Comparison of ENCODE assay signal across 26 mouse cellular contexts in genomic region chr13:75771404-75771803, GRCm38 (mm10).
A peak's percentile ranks its signal among the peaks of the same experiment; 100 is the strongest.
DNase-seq lines count a peak whose midpoint lies in the region; ATAC-seq and TF ChIP-seq lines count a peak whose summit lies in the region.
"Had no signal": no experiment of that assay in that cellular context is flagged by ENCODE, and none has a peak within 500 bp of the region (broad histone marks: within the 10 kb centered on the region; RNA-seq: fewer than 3 reads in every experiment).

No protein-coding gene starts in this region.

- DNase-seq in CH12.LX (ENCODE audit: extremely low read depth), result no peak
- DNase-seq in MEL-GATA-1-ER (ENCODE audit: extremely low read depth, low read depth), result peak; percentile 53
- peak; percentile 48 for DNase-seq in liver
- no peak for DNase-seq in urinary bladder, postnatal 25 days (ENCODE audit: low spot score)
- no peak for DNase-seq in thymus, postnatal 25 days
- no peak for DNase-seq in thymus, postnatal 0 days (ENCODE audit: low spot score)
- no peak for DNase-seq in embryo, embryonic 9.5 days (ENCODE audit: extremely low spot score)
- DNase-seq: adrenal gland, postnatal 36 days; cerebellum, adult 11 months; cerebellum, postnatal 10 days; embryo, embryonic 11 days; gastrocnemius, postnatal 14 days; heart, postnatal 36 days; kidney, postnatal 25 days; lung, adult 18-20 months; lung, postnatal 10 days; midbrain, embryonic 14.5 days; right cerebral cortex, postnatal 4 days; thymus, adult 18-20 months had no signal

- no peak for TF ChIP-seq EP300 in CH12.LX (IDR thresholded peaks at IDR 0.05; ENCODE audit: low read length)

- TF ChIP-seq POLR2A in CH12.LX (IDR thresholded peaks at IDR 0.05; ENCODE audit: low read depth, low read length), result no peak

- no peak overlapping the region for H3K9ac ChIP-seq in CH12.LX (ENCODE audit: insufficient read depth, low read depth)
- no peak overlapping the region for H3K9ac ChIP-seq in liver, embryonic 16.5 days (ENCODE audit: low read depth, low read length)
- H3K9ac ChIP-seq: heart, embryonic 15.5 days; stomach, embryonic 15.5 days had no signal

- H3K4me1 ChIP-seq in CH12.LX (ENCODE audit: control insufficient read depth in 1 of 2, insufficient read depth in 2 of 2), result peaks cover 0 to 7% of the 10 kb centered on the region in 2 experiments; a peak in 1 of 4 replicates
- H3K4me1 ChIP-seq in liver, embryonic 16.5 days (ENCODE audit: control insufficient read depth, low read depth, low read length), result peaks cover 2% of the 10 kb centered on the region; the same call in 1 of the 2 replicates
- H3K4me1 ChIP-seq: heart, embryonic 15.5 days; stomach, embryonic 15.5 days had no signal

- 0 out of 2 replicates have a peak overlapping the region, but pooled peaks have one; percentile 8 for H3K27ac ChIP-seq in CH12.LX (ENCODE audit: insufficient read depth, low read depth)
- H3K27ac ChIP-seq in liver, embryonic 16.5 days (ENCODE audit: low read length), result no peak overlapping the region
- H3K27ac ChIP-seq: heart, embryonic 15.5 days; layer of hippocampus, adult 2 months; stomach, embryonic 15.5 days had no signal

- ATAC-seq in liver, embryonic 16.5 days (ENCODE audit: low read depth), result peak; percentile 70
- ATAC-seq: forebrain, embryonic 14.5 days; hindbrain, embryonic 16.5 days; intestine, embryonic 16.5 days had no signal

- no peak for TF ChIP-seq RAD21 in CH12.LX (IDR thresholded peaks at IDR 0.05; ENCODE audit: low read depth, low read length)

- H3K27me3 ChIP-seq in CH12.LX (replicated peaks), result no peaks in the 10 kb centered on the region
- H3K27me3 ChIP-seq in liver, embryonic 16.5 days (ENCODE audit: control insufficient read depth, insufficient read depth, low read depth, low read length), result no peaks in the 10 kb centered on the region
- H3K27me3 ChIP-seq: heart, embryonic 15.5 days; stomach, embryonic 15.5 days had no signal

- in situ Hi-C loops in CH12.LX (cut with MboI; ENCODE audit: low pct_ligation_motif_present, low pct_unique_long_range_greater_than_20kb, low sequenced_read_pairs), result no loop called here

- H3K79me2 ChIP-seq in CH12.LX (replicated peaks; ENCODE audit: control insufficient read depth, extremely low read depth, insufficient read depth, poor library complexity, severe bottlenecking), result no peaks in the 10 kb centered on the region; the same call in 1 of the 2 replicates

- WGBS in liver, embryonic 16.5 days (ENCODE audit: insufficient replicate concordance), result 29% methylated on average over 4 of the region's 4 CpGs

- no peak overlapping the region for H3K4me3 ChIP-seq in CH12.LX (replicated peaks in 1 of 3; ENCODE audit: low read depth in 2 of 3, low read length in 2 of 3, poor library complexity in 1 of 3)
- H3K4me3 ChIP-seq in liver, embryonic 16.5 days (ENCODE audit: low read depth, low read length), result no peak overlapping the region
- H3K4me3 ChIP-seq: heart, embryonic 15.5 days; layer of hippocampus, adult 2 months; stomach, embryonic 15.5 days had no signal

- no peaks in the 10 kb centered on the region for H3K9me3 ChIP-seq in CH12.LX (replicated peaks; ENCODE audit: low read length)
- no peaks in the 10 kb centered on the region for H3K9me3 ChIP-seq in liver, embryonic 16.5 days (replicated peaks; ENCODE audit: control insufficient read depth, low read length)
- H3K9me3 ChIP-seq: heart, embryonic 15.5 days; stomach, embryonic 15.5 days had no signal

- no peak for TF ChIP-seq CTCF in CH12.LX (conservative IDR thresholded peaks at IDR 0.05 in 1 of 2, IDR thresholded peaks at IDR 0.05 in 1 of 2; ENCODE audit: low read depth in 2 of 2, low read length in 2 of 2)

- dilution Hi-C loops in CH12.LX (cut with MboI; ENCODE audit: extremely low pct_ligation_motif_present, extremely low pct_unique_long_range_greater_than_20kb, low sequenced_read_pairs), result no loop called here

- H3K4me2 ChIP-seq in CH12.LX (ENCODE audit: insufficient read depth, low read depth, poor library complexity, severe bottlenecking), result no peak overlapping the region
- H3K4me2 ChIP-seq in liver, embryonic 16.5 days (ENCODE audit: low read depth, low read length), result no peak overlapping the region
- H3K4me2 ChIP-seq: heart, embryonic 15.5 days; stomach, embryonic 15.5 days had no signal

- peaks cover 44 to 86% of the 10 kb centered on the region in 2 experiments for H3K36me3 ChIP-seq in CH12.LX (replicated peaks in 1 of 2; ENCODE audit: control insufficient read depth in 1 of 2, insufficient read depth in 1 of 2, low read length in 1 of 2)
- H3K36me3 ChIP-seq in liver, embryonic 16.5 days (ENCODE audit: control insufficient read depth, insufficient read depth), result peaks cover 76% of the 10 kb centered on the region
- H3K36me3 ChIP-seq: heart, embryonic 15.5 days had no signal

TF ChIP-seq in CH12.LX, 34 proteins besides CTCF, POLR2A, EP300 and RAD21:
- no peak for TF ChIP-seq USF2 (conservative IDR thresholded peaks at IDR 0.05; ENCODE audit: low read depth, low read length)
- no peak for TF ChIP-seq POLR2AphosphoS2 (IDR thresholded peaks at IDR 0.05; ENCODE audit: low read depth, low read length)
- TF ChIP-seq RCOR1 (conservative IDR thresholded peaks at IDR 0.05; ENCODE audit: low read depth, low read length), result no peak
- TF ChIP-seq E2F4 (IDR thresholded peaks at IDR 0.05; ENCODE audit: insufficient replicate concordance, low read depth, low read length), result no peak
- no peak for TF ChIP-seq MAFK (IDR thresholded peaks at IDR 0.05; ENCODE audit: insufficient replicate concordance, low read length)
- no peak for TF ChIP-seq CHD2 (IDR thresholded peaks at IDR 0.05; ENCODE audit: low read length)
- no peak for TF ChIP-seq BHLHE40 (IDR thresholded peaks at IDR 0.05; ENCODE audit: low read depth, low read length)
- TF ChIP-seq ZC3H11A (IDR thresholded peaks at IDR 0.05; ENCODE audit: low read depth, low read length), result no peak
- no peak for TF ChIP-seq ZKSCAN1 (IDR thresholded peaks at IDR 0.05; ENCODE audit: borderline replicate concordance, low read depth, low read length)
- no peak for TF ChIP-seq UBTF (IDR thresholded peaks at IDR 0.05; ENCODE audit: low read depth, low read length)
- TF ChIP-seq SIN3A (IDR thresholded peaks at IDR 0.05; ENCODE audit: low read length), result no peak
- TF ChIP-seq MXI1 (IDR thresholded peaks at IDR 0.05; ENCODE audit: low read depth, low read length), result no peak
- no peak for TF ChIP-seq MEF2A (IDR thresholded peaks at IDR 0.05; ENCODE audit: borderline replicate concordance, low read depth, low read length)
- TF ChIP-seq KAT2A (IDR thresholded peaks at IDR 0.05; ENCODE audit: insufficient replicate concordance, low read length), result no peak
- no peak for TF ChIP-seq IRF4 (IDR thresholded peaks at IDR 0.05; ENCODE audit: low read depth, low read length)
- no peak for TF ChIP-seq PAX5 (IDR thresholded peaks at IDR 0.05; ENCODE audit: low read length)
- no peak for TF ChIP-seq NELFE (IDR thresholded peaks at IDR 0.05; ENCODE audit: low read depth, low read length)
- no peak for TF ChIP-seq HCFC1 (IDR thresholded peaks at IDR 0.05; ENCODE audit: low read depth, low read length)

Comparison
In these comparisons a context has a peak if more than half of its experiments do, and no peak if none do; other contexts are left out.
1. DNase-seq: peak in MEL-GATA-1-ER (single experiment) and liver (single experiment); none in CH12.LX (single experiment), urinary bladder, postnatal 25 days (single experiment), thymus, postnatal 25 days (single experiment), thymus, postnatal 0 days (single experiment) and embryo, embryonic 9.5 days (single experiment).